Mouse (Mus musculus) CH12.LX (cell line): Measurements from ENCODE around the gene Slc25a34. TPM values are rescaled to one million over a fixed set of nuclear protein-coding genes. Genes with fewer than 3 reads are reported as not detected.

Source experiments
- DNase-seq: peaks from one replicate; pipeline ENCODE4 v3.0.0-alpha.2; 2013; ENCODE audit errors: extremely low read depth
- H3K27ac ChIP-seq: 2 replicates; pipeline ENCODE4 v1.5.1; 2012; ENCODE audit warnings: low read depth, mild to moderate bottlenecking, control low read depth, moderate library complexity; ENCODE audit not compliant: insufficient read depth
- H3K27me3 ChIP-seq: replicated peaks from 2 replicates; pipeline ENCODE3; 2012; ENCODE audit warnings: inconsistent platforms
- H3K36me3 ChIP-seq, 2 experiments: replicated peaks in 1 of 2; 2 replicates each; pipeline versions ENCODE3 to v1.6.1; 2012; ENCODE audit warnings: inconsistent platforms in 1 of 2, low read length in 1 of 2, mild to moderate bottlenecking in 1 of 2, mixed read lengths in 1 of 2, moderate library complexity in 1 of 2; ENCODE audit not compliant: control insufficient read depth in 1 of 2, insufficient read depth in 1 of 2
- H3K4me1 ChIP-seq, 2 experiments: 2 replicates each; pipeline ENCODE4 v1.6.1; 2012; ENCODE audit warnings: inconsistent platforms in 1 of 2, moderate library complexity in 1 of 2; ENCODE audit not compliant: insufficient read depth in 2 of 2, control insufficient read depth in 1 of 2
- H3K4me2 ChIP-seq: 2 replicates; pipeline ENCODE4 v1.6.1; 2012; ENCODE audit warnings: low read depth, mild to moderate bottlenecking, control low read depth; ENCODE audit not compliant: poor library complexity, insufficient read depth, severe bottlenecking
- H3K4me3 ChIP-seq, 3 experiments: fragments of 150-350 bp in 1 of 3; sonication (generic) in 1 of 3; replicated peaks in 1 of 3; 2 replicates each; pipeline versions ENCODE3 to v1.5.1; 2011 to 2012; ENCODE audit warnings: low read depth in 2 of 3, low read length in 2 of 3, mild to moderate bottlenecking in 2 of 3, moderate library complexity in 2 of 3, control low read depth in 1 of 3, improper control_type of control experiment in 1 of 3, inconsistent platforms in 1 of 3, mixed read lengths in 1 of 3; ENCODE audit not compliant: poor library complexity in 1 of 3
- H3K79me2 ChIP-seq: replicated peaks from 2 replicates; pipeline ENCODE4 v1.6.1; 2012; ENCODE audit warnings: mild to moderate bottlenecking, moderate library complexity; ENCODE audit not compliant: control insufficient read depth, poor library complexity, insufficient read depth, severe bottlenecking; ENCODE audit errors: extremely low read depth
- H3K9ac ChIP-seq: 2 replicates; pipeline ENCODE4 v1.6.1; 2012; ENCODE audit warnings: low read depth, mild to moderate bottlenecking, control low read depth, moderate library complexity; ENCODE audit not compliant: insufficient read depth
- H3K9me3 ChIP-seq: replicated peaks from 2 replicates; pipeline ENCODE3; 2012; ENCODE audit warnings: low read length, inconsistent platforms, mixed read lengths
- BHLHE40 ChIP-seq: IDR thresholded peaks from 2 replicates; pipeline ENCODE4 v1.6.1; 2011; ENCODE audit warnings: mild to moderate bottlenecking, low read depth, low read length, improper control_type of control experiment
- CHD1 ChIP-seq: IDR thresholded peaks from 2 replicates; pipeline ENCODE4 v1.6.1; 2012; ENCODE audit warnings: low read depth, low read length, improper control_type of control experiment, inconsistent platforms
- CHD2 ChIP-seq: IDR thresholded peaks from 2 replicates; pipeline ENCODE4 v1.6.1; 2011; ENCODE audit warnings: low read length, improper control_type of control experiment
- ELF1 ChIP-seq: IDR thresholded peaks from 2 replicates; pipeline ENCODE4 v1.6.1; 2014; ENCODE audit warnings: low read depth, mild to moderate bottlenecking, inconsistent platforms, low read length, improper control_type of control experiment
- HCFC1 ChIP-seq: IDR thresholded peaks from 2 replicates; pipeline ENCODE4 v1.6.1; 2012; ENCODE audit warnings: low read depth, mild to moderate bottlenecking, inconsistent platforms, low read length, improper control_type of control experiment
- IRF4 ChIP-seq: IDR thresholded peaks from 2 replicates; pipeline ENCODE4 v1.6.1; 2014; ENCODE audit warnings: low read depth, mild to moderate bottlenecking, inconsistent platforms, low read length, improper control_type of control experiment
- JUND ChIP-seq: conservative IDR thresholded peaks from 2 replicates; pipeline ENCODE4 v1.6.1; 2011; ENCODE audit warnings: low read depth, low read length, improper control_type of control experiment
- MAX ChIP-seq: IDR thresholded peaks from 2 replicates; pipeline ENCODE4 v1.6.1; 2011; ENCODE audit warnings: low read length, improper control_type of control experiment
- MXI1 ChIP-seq: IDR thresholded peaks from 2 replicates; pipeline ENCODE4 v1.6.1; 2011; ENCODE audit warnings: mild to moderate bottlenecking, low read depth, low read length, improper control_type of control experiment
- POLR2A ChIP-seq: IDR thresholded peaks from 2 replicates; pipeline ENCODE4 v1.6.1; 2011; ENCODE audit warnings: low read depth, mild to moderate bottlenecking, improper control_type of control experiment, low read length
- SMC3 ChIP-seq: IDR thresholded peaks from 2 replicates; pipeline ENCODE4 v1.6.1; 2011; ENCODE audit warnings: low read depth, low read length, improper control_type of control experiment
- USF2 ChIP-seq: conservative IDR thresholded peaks from 2 replicates; pipeline ENCODE4 v1.6.1; 2011; ENCODE audit warnings: low read depth, low read length, improper control_type of control experiment
- ZMIZ1 ChIP-seq: IDR thresholded peaks from 2 replicates; pipeline ENCODE4 v1.6.1; 2012; ENCODE audit warnings: low read depth, mild to moderate bottlenecking, inconsistent platforms, low read length, improper control_type of control experiment
- dilution Hi-C: fragments of 300-500 bp; cut with MboI; formaldehyde crosslinking; loops from 2 replicates; pipeline ENCODE4 v1.14.3; 2020; ENCODE audit warnings: low sequenced_read_pairs; ENCODE audit not compliant: extremely low pct_unique_long_range_greater_than_20kb, extremely low pct_ligation_motif_present
- in situ Hi-C: fragments of 300-500 bp; cut with MboI; formaldehyde crosslinking; loops from 3 replicates; pipeline ENCODE4 v1.14.3; 2019; ENCODE audit warnings: low sequenced_read_pairs, low pct_ligation_motif_present, low pct_unique_long_range_greater_than_20kb, mixed read lengths
- polyA plus RNA-seq: library from polyadenylated mRNA; unstranded; fragments of >175 nt; gene quantifications from 2 replicates; pipeline ENCODE4 v1.2.1, GENCODE M21; 2012; ENCODE audit warnings: low read depth; ENCODE audit not compliant: insufficient read length
- total RNA-seq, 2 experiments: library from RNA; depleted of rRNA; stranded (reverse); fragments of 300-350 nt in 1 of 2; fragments of >200 nt in 1 of 2; gene quantifications; 2 replicates each; pipeline ENCODE4 v1.2.3; 2012 to 2014

Gene Slc25a34
- total and polyA plus RNA-seq, 3 experiments = 0.23 to 1.7 (median 0.64) TPM

DNA sequence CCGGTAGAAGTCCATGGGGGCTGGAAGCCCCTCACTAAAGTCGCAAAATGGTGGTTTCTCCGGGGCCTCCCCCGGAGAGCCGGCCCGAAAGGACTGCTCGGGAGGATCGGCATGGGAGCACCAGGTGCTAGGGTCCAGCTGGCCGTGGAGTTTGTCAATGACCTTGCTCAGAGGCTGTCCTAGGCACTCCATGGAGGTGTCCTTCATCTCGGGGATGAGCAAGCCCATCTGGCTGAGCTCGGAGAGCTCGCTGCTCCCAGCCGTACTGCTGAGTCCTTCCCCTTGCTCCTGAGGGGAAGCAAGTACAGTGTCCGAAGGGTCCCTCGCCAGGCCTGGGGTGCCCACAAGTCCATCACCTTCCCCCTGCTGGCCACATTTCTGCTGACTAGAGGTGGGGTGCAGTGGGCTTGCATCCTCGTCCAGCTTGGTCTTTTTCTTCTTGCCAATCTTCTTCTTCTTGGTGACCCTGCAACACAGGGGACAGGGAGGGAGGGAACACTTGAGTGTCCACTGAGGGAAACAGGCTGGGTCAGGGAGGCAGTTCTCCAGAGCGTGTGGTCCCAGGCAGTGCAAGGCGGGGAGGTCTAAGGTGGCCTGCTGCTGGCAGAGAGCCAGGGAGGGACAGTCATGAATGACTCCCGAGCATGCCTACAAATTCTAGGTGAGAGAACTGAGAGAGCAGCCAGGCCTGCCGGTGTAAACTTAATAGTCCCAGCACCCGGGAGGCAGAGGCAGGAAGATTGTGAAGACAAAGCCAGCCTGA, 8.7 kb upstream of the Slc25a34 start:
- Histone ChIP-seq H3K4me2 (no peak overlapping the region), H3K27ac (no peak overlapping the region), H3K9ac (no peak overlapping the region), H3K4me3 (no peak overlapping the region), H3K4me1 (no peaks in the 10 kb centered on the region), H3K79me2 (no peaks in the 10 kb centered on the region), H3K27me3 (no peaks in the 10 kb centered on the region), H3K9me3 (no peaks in the 10 kb centered on the region), H3K36me3 (peaks cover 73 to 92% of the 10 kb centered on the region in 2 experiments)
- dilution Hi-C loops = no loop called here
- TF ChIP-seq CHD2 (no peak), IRF4 (no peak), CHD1 (no peak), ELF1 (no peak), BHLHE40 (no peak), HCFC1 (no peak), MXI1 (no peak), JUND (no peak), POLR2A (no peak)
- in situ Hi-C loops = no loop called here
- DNase-seq = no peak

GRCm38 (mm10) chr4:141631250-141631649, 7.6 kb upstream of the Slc25a34 start:
- H3K4me2 ChIP-seq = no peak overlapping the region
- peaks cover 2 to 6% of the 10 kb centered on the region in 2 experiments for H3K4me1 ChIP-seq
- DNase-seq = no peak
- H3K9me3 ChIP-seq = no peaks in the 10 kb centered on the region
- no peak overlapping the region for H3K27ac ChIP-seq
- H3K9ac ChIP-seq = no peak overlapping the region
- in situ Hi-C loops (no loop called here), dilution Hi-C loops (no loop called here)
- no peak overlapping the region for H3K4me3 ChIP-seq
- peaks cover 68 to 88% of the 10 kb centered on the region in 2 experiments for H3K36me3 ChIP-seq
- H3K79me2 ChIP-seq = no peaks in the 10 kb centered on the region
- H3K27me3 ChIP-seq = no peaks in the 10 kb centered on the region
- no peak for TF ChIP-seq MAX
- TF ChIP-seq SMC3 = no peak
- TF ChIP-seq CHD1 = no peak
- TF ChIP-seq IRF4 = no peak
- TF ChIP-seq JUND = no peak
- TF ChIP-seq USF2 = no peak

GRCm38 (mm10) chr4:141630021-141630420, 6.4 kb upstream of the Slc25a34 start:
- H3K9ac ChIP-seq = no peak overlapping the region
- TF ChIP-seq ZMIZ1 = no peak
- TF ChIP-seq, all 38 proteins: peak for 0
- in situ Hi-C loops = no loop called here
- Histone ChIP-seq H3K4me3 (no peak overlapping the region), H3K4me2 (no peak overlapping the region), H3K27ac (no peak overlapping the region), H3K27me3 (no peaks in the 10 kb centered on the region), H3K79me2 (no peaks in the 10 kb centered on the region), H3K4me1 (peaks cover 5 to 15% of the 10 kb centered on the region in 2 experiments), H3K36me3 (peaks cover 62 to 81% of the 10 kb centered on the region in 2 experiments), H3K9me3 (no peaks in the 10 kb centered on the region)
- dilution Hi-C loops = no loop called here
- no peak for DNase-seq
